Mouse (Mus musculus): ENCODE results near the gene Zkscan2. TPM values are rescaled to one million over a fixed set of nuclear protein-coding genes. Genes with fewer than 3 reads are reported as not detected.

Zkscan2 gene
- total RNA-seq, 2 experiments from 2014 or later: 19.9 to 25.8 TPM

DNA sequence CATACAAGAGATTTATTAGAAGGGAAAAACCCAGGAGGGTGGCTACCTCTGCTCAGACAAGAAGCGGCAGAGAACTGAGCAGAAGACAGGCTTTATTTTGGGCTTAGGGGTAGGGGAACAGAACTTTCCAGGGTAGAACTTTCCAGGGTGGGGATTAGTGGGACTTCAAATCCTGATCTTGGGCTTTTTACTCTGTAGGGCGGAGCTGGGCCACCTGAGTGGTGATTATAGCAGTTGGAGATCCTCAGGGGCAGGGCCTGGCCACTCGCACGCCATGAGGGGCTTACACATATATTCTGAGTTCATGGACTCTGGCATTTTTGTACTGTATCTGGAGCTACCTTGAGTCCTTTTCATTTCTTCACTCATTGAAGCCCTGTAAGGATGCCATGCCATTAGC is 38.9 kb downstream of the Zkscan2 start:
- Histone ChIP-seq H3K4me3 (no peak overlapping the region), H3K27ac (no peak overlapping the region)
- DNase-seq (ENCODE audit: low spot score in 2 of 2): no peak
- no peak for TF ChIP-seq CTCF (conservative IDR thresholded peaks at IDR 0.05)

DNA sequence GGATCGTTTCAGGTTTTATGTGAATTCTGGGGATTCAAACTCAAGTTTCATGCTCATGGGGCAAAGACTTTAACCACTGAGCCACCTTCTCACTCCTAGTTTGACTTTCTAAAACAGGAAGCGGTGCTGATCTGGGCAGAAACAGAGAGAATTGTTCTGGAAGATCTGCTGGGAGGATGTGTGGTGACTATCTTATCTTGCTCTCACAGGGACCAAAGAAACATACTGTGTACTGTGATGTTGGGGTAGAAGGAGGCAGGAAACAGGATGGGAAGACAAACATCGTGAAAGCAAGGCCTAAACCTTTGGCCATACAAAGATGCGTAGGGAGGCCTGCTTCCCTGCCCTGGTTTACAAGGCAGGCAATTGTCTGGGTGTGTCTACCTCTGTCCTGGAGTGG is 41.0 kb downstream of the Zkscan2 start:
- no peak for TF ChIP-seq CTCF (conservative IDR thresholded peaks at IDR 0.05)
- no peak for DNase-seq (ENCODE audit: low spot score in 2 of 2)
- Histone ChIP-seq H3K27ac (no peak overlapping the region), H3K4me3 (no peak overlapping the region)

DNA sequence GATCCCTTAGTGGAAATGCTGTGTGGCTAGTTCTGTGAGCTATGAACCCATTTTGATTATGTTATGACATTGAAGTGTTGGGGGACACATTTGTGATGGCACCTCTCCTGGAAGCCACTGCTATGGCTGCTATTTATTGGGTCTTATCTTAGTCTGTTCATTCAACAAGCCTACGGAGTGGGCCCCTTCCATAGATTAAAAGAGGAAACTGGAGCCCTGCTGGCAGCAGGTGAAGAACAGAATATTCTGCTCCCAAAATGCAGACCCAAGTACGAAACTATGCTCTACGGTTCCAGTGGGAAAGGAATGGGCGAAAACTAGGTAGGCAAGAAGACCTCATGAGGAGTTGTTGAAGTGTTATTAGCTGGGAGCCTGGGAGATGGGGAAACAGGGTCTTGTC is 41.9 kb downstream of the Zkscan2 start:
- DNase-seq (ENCODE audit: low spot score in 2 of 2): no peak
- H3K4me3 ChIP-seq: no peak overlapping the region
- no peak overlapping the region for H3K27ac ChIP-seq
- no peak for TF ChIP-seq CTCF (conservative IDR thresholded peaks at IDR 0.05)

DNA sequence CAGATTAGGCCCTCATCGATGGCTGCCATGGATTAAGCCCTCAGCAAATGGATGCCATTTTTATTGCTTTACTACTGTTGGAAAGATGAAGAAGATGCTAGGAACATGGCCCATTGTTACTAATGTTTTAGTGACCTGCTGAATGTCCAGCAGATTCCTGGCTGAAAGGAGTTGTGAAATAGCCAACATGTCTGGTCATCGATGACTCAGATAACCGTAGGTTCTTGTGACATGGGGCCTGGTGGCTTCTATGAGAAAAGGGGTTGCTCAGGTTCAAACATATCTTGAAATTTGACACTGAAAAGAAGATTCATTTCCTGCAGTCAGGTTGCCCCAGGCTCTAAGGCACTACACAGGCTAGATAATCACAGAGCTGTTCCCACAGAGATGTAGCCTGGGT is 45.2 kb downstream of the Zkscan2 start:
- no peak overlapping the region for H3K27ac ChIP-seq
- no peak for TF ChIP-seq CTCF (conservative IDR thresholded peaks at IDR 0.05)

DNA sequence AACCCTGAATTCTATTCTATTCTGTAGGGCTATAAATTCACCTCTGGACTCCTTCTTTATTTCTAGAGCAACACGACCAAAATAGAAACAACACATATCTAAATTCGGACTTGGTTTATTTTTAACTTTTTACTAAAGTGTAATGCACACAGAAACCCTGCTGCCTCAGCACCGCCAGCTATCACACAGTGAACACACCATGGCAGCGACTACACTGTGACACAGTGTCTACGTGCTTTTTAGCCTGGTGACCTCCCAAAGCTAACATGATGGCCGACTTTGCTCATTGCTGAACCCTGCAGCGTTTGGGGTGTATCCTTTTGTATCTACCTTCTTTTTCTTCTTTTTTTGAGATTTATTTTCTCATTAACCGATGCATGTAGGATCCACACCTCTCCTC is 47.2 kb downstream of the Zkscan2 start:
- TF ChIP-seq CTCF (conservative IDR thresholded peaks at IDR 0.05): no peak
- no peak overlapping the region for H3K27ac ChIP-seq
- no peak for DNase-seq (ENCODE audit: low spot score in 2 of 2)
- no peak overlapping the region for H3K4me3 ChIP-seq

More for the DNA sequence above, 45.2 kb downstream of the Zkscan2 start:
- DNase-seq (ENCODE audit: low spot score in 2 of 2): no peak
- H3K4me3 ChIP-seq: no peak overlapping the region

DNA sequence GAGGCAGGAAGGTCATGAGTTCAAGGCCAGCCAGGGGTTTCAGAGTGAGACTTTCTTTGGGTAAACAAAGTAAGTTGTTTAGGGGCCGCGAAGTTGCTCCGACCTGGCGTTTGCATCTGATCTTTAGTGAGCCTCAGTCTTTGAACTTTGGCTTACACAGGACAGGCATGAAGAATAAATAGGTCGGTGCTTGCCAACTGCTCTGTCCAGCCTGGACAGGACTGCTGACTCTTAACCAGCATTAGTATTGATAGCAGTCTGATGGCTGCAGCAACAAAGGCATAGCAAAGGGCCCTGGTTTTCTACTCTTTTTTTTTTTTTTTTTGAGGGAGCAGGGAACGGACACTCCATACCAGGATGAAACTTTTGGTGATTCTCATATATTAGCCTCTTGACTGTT is 47.7 kb downstream of the Zkscan2 start:
- Histone ChIP-seq H3K4me3 (no peak overlapping the region), H3K27ac (no peak overlapping the region)
- no peak for DNase-seq (ENCODE audit: low spot score in 2 of 2)
- no peak for TF ChIP-seq CTCF (conservative IDR thresholded peaks at IDR 0.05)

DNA sequence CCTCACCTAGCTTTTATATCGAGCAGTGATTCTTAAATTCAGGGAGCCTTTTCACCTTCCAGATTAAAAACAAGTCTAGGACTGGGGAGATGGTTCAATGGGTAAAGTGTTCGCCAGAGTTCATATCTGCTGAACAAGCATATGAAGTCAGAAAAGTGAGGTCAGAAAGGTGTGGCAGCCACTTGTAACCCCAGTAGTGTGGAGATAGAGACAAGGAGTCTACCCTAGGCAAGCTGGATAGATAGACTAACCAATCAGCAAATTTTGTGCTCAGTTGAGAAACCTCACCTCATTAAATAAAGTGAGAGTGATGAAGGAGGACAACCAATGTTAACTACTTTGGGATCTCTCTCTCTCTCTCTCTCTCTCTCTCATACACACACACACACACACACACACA is 49.7 kb downstream of the Zkscan2 start:
- Histone ChIP-seq H3K4me3 (no peak overlapping the region), H3K27ac (no peak overlapping the region)
- DNase-seq (ENCODE audit: low spot score in 2 of 2): no peak

DNA sequence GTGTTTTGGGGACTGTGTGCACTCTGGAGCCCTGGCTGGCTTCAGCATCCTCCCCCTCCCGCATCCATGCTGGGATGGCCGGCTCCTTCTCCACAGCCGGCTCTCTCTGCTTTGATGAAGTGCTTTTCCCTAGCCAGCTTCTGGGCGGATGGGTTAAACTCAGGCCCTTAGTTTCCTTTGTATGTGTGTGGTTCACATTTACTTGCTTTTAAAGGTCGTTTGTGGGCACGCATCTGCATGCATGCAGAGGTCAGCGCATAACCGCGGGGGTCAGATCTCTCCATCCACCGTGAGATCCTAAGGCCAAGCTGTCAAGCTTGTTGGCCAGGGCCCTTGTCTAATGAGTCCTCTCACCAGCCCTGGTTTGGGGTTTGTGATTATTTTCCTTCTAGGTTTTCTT is 50.6 kb downstream of the Zkscan2 start:
- no peak overlapping the region for H3K27ac ChIP-seq
- DNase-seq (ENCODE audit: low spot score in 2 of 2): no peak
- no peak for TF ChIP-seq CTCF (conservative IDR thresholded peaks at IDR 0.05)
- H3K4me3 ChIP-seq: no peak overlapping the region

More for the DNA sequence above, 49.7 kb downstream of the Zkscan2 start:
- TF ChIP-seq CTCF (conservative IDR thresholded peaks at IDR 0.05): no peak

DNA sequence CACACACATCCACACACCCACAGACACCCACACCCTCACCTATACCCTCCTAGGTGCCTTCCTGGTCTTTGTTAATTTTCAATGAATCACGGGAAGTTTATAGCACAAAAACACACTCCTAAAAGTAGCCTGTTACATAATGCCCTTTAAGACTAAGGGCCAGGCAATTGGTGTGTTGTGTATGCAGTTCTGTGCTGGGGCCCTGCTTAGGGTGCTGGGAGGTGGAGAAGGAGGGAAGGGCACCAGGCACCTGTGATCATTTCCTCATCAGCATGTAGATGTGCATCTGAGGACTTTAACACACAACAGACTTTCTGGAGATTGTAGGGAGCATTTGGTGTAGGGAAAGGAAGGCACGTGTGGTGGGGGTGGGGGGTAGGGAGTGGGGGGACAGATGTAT is 51.5 kb downstream of the Zkscan2 start:
- DNase-seq (ENCODE audit: low spot score in 2 of 2): no peak
- no peak for TF ChIP-seq CTCF (conservative IDR thresholded peaks at IDR 0.05)
- Histone ChIP-seq H3K4me3 (no peak overlapping the region), H3K27ac (no peak overlapping the region)

DNA sequence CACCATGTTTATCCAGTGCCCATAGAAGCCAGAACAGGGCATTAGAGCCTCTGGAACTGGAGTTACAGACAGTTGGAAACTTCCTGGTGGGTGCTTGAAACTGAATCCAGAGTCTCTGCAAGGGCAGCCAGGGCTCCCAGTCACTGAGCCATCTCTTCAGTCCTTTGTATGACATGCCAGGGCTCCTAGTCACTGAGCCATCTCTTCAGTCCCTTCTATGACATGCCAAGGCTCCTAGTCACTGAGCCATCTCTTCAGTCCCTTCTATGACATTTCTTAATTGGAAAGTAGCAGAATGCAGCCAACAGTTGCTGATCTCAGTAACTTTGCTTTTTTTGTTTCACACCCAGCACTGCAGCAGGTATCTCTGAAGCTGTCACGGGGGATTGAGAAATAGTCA is 58.2 kb downstream of the Zkscan2 start:
- TF ChIP-seq CTCF (conservative IDR thresholded peaks at IDR 0.05): no peak
- no peak overlapping the region for H3K4me3 ChIP-seq
- DNase-seq (ENCODE audit: low spot score in 2 of 2): no peak
- H3K27ac ChIP-seq: no peak overlapping the region

DNA sequence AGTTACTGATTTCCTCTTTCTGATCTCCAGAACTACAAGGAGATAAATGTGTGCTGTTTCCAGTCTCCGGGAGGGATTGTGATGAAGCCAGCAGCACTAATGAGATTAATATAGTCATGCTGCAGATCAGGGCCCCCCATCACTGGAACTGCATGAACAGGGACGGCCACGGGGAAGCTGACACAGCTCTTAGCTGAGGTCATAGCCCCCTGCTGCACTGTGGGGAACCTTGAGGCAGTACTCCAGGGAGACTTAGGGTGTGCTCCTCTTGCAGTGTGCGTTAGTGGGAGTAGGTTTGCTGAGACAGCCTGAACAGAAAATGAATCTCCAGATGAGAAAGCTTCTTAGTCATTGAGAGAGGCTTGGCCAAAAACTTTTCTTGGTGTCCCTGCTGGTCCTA is 69.0 kb downstream of the Zkscan2 start:
- DNase-seq (ENCODE audit: low spot score in 2 of 2): no peak
- Histone ChIP-seq H3K4me3 (no peak overlapping the region), H3K27ac (no peak overlapping the region)
- TF ChIP-seq CTCF (conservative IDR thresholded peaks at IDR 0.05): no peak

DNA sequence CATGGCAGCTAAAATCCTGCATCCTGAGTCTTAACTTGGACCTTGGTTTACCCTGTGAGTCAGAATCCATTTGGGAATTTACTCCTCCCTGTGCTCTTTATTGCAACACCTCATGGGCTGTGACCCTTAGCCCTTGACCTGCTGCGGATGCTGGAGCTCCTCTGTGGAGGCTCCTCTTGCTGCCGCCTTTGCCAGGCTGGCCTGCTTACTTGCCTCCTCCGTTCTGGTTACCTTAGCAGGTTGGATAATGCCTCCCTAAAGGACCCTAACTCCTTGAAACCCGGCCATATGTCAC is 69.9 kb downstream of the Zkscan2 start:
- H3K4me3 ChIP-seq: no peak overlapping the region
- no peak overlapping the region for H3K27ac ChIP-seq
- TF ChIP-seq CTCF (conservative IDR thresholded peaks at IDR 0.05): no peak
- DNase-seq (ENCODE audit: low spot score in 2 of 2): no peak

DNA sequence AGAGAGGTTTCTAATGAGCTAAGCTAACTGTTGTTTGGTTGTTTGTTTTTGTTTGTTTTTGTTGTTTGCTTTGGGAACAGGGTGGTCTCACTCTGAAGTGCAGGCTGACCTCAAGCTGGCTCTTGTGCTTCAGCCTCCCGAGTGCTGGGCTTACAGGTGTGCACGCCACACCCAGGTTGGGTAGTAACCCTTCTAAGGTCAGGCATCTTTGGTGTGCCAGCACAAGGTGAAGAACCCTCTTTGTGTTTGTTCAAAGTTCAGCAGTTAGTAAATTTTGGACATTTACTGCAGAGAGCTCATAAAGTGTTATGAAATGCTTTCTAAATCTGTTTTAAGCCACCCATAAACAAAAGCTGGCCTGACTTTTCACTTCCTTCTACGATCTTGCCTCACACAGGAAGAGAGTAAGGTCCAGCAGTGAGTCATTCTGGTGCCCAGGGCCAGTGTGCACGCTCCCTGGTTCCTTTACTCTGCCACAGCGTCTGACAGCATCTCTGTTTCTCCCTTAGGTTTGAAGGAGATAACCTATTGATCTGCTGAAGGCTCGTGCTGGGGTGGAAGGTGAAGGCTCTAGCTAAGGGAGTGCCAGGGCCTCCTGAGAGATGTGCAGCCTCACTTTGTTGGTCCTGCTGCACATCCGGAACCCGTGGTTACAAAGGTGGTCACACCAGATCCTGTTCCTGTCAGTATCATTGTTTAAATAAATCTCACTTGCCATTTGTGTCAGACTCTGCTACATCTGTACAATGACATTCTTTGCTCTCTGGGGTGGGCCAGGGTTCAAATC is 70.4 kb downstream of the Zkscan2 start:
- TF ChIP-seq CTCF (conservative IDR thresholded peaks at IDR 0.05): no peak
- no peak overlapping the region for H3K4me3 ChIP-seq
- H3K27ac ChIP-seq: no peak overlapping the region
- no peak for DNase-seq (ENCODE audit: low spot score in 2 of 2)

Other genes starting within 250 kb of the Zkscan2 start
- gene Lcmt1, start 130.7 kb downstream of the Zkscan2 start, total RNA-seq (2021): 10 to 100 TPM; 88.7 to 94.3 TPM
- gene Arhgap17, start 130.5 kb downstream of the Zkscan2 start, total RNA-seq (2021): 10 to 100 TPM; 29.0 to 35.2 TPM
- gene Aqp8, start 38.2 kb downstream of the Zkscan2 start, total RNA-seq (2021): not detected